Mouse (Mus musculus) embryonic facial prominence, embryonic 15.5 days (tissue): ENCODE measurements around the gene Mgll. TPM values are rescaled to one million over a fixed set of nuclear protein-coding genes. Genes with fewer than 3 reads are reported as not detected.

Experiments used
- ATAC-seq: fragments of 200-750 bp; cut with Nextera tagmentation; 2 replicates; pipeline ENCODE4 v1.8.0; 2017; ENCODE audit warnings: low read depth, moderate TSS enrichment; ENCODE audit not compliant: insufficient number of reproducible peaks, low FRiP score, low TSS enrichment
- H3K27ac ChIP-seq: fragments of 300-500 bp; sonication (generic); replicated peaks from 2 replicates; pipeline ENCODE4 v1.5.1; 2015; ENCODE audit warnings: mild to moderate bottlenecking, inconsistent platforms
- H3K27me3 ChIP-seq: fragments of 300-500 bp; sonication (generic); 2 replicates; pipeline ENCODE4 v1.6.1; 2015; ENCODE audit warnings: inconsistent platforms
- H3K36me3 ChIP-seq: fragments of 300-500 bp; sonication (generic); 2 replicates; pipeline ENCODE4 v1.6.1; 2015; ENCODE audit warnings: mild to moderate bottlenecking, inconsistent platforms
- H3K4me1 ChIP-seq: fragments of 300-500 bp; sonication (generic); 2 replicates; pipeline ENCODE4 v1.6.1; 2015; ENCODE audit warnings: inconsistent platforms
- H3K4me2 ChIP-seq: fragments of 300-500 bp; sonication (generic); replicated peaks from 2 replicates; pipeline ENCODE4 v1.6.1; 2015; ENCODE audit warnings: mild to moderate bottlenecking, inconsistent platforms
- H3K4me3 ChIP-seq: fragments of 300-500 bp; sonication (generic); replicated peaks from 2 replicates; pipeline ENCODE4 v1.5.1; 2015; ENCODE audit warnings: mild to moderate bottlenecking, inconsistent platforms
- H3K9ac ChIP-seq: fragments of 300-500 bp; sonication (generic); 2 replicates; pipeline ENCODE4 v1.6.1; 2015; ENCODE audit warnings: inconsistent platforms
- H3K9me3 ChIP-seq: fragments of 300-500 bp; sonication (generic); replicated peaks from 2 replicates; pipeline ENCODE4 v1.6.1; 2016; ENCODE audit warnings: inconsistent platforms
- WGBS: fragments of 180-500 bp; shearing (Covaris S2); methylation state at CpG from one replicate; pipeline ENCODE4 v1.1.7; 2015; 5-methylcytosine and 5-hydroxymethylcytosine counted together
- polyA plus RNA-seq: library from polyadenylated mRNA; unstranded; fragments of >200 nt; fragmentation: Nextera tagmentation; extraction: Ambion mirVana; gene quantifications from 2 replicates; pipeline ENCODE4 v1.2.1, GENCODE M21; 2015

Gene Mgll
- polyA plus RNA-seq, 1 experiment from 2014 or later, result 28.7 TPM

DNA sequence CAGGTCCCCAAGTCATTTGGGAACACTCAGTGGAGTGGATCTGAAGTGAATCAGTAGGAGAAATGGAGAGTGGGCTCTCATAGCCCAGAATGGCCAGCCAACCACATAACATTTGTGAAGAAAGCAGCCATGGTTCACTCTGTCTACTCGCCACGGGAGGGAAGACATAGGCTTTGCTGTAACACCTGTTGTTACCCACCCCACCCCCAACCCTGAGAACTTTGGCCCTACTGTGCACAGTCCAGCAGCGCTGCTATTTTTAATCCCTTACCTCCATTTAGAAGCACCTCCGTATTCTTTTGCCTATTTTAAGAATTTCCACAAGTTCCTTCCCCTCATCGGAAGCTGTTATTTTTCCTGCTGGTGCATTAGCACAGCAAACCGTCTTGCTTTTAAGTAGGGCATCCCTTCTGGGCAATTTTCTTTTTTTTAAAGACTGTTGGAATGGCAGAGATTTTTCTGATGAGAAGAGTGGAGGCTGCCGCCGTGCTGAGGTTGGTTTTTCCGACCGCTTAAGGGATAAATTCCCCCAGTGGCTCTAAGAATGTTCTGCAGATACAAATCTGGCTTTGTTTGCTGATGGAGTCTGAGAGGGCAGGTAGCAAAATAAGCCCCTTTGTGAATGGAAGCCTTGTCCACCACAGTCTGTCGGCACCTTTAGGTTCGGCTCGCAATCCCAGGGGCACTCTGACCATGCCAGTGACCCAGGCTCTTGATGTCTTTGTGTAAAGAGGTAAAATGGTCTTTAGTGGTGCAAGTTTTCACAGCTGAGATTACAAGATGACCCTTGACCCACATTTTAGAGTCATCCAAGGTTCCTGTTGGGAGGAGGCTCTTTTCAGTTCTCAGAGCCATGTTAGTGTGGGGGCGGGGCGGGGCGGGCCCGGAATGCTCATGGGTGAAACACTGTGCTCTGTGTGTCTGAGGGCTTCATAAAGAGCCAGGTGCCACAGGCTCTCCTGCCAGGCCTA lies 8.7 kb downstream of the Mgll start:
- Histone ChIP-seq H3K36me3 (no peaks in the 10 kb centered on the region), H3K4me3 (no peak overlapping the region), H3K9me3 (no peaks in the 10 kb centered on the region), H3K27me3 (no peaks in the 10 kb centered on the region), H3K27ac (no peak overlapping the region), H3K9ac (no peak overlapping the region), H3K4me1 (peaks cover 37% of the 10 kb centered on the region), H3K4me2 (no peak overlapping the region)
- WGBS, result 28% methylated on average over 17 of the region's 17 CpGs
- ATAC-seq, result no peak

DNA sequence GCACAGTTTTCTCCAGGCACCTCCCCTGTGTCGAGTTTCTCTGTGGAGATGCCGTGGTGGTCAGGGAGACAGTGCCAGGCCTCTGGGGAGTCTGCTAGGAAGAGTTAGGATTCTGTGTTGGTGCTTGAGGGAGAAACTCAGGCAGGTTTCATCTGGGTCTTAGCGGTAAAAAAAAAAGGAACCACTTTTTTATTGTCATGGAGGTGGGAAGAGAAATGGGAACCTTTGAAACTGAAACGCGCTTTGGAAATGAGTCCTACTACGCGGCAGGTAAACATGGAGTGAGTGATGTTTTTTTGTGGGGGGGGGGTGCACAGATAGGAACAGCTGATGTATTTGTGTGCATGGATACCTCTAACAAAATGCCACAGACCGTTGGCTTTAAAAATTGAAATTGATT lies 12.1 kb downstream of the Mgll start:
- no peak overlapping the region for H3K4me3 ChIP-seq
- WGBS, result 78% methylated on average over 8 of the region's 8 CpGs
- no peak overlapping the region for H3K9ac ChIP-seq
- H3K4me1 ChIP-seq, result peaks cover 37% of the 10 kb centered on the region
- no peak for ATAC-seq
- H3K27me3 ChIP-seq, result no peaks in the 10 kb centered on the region
- no peak overlapping the region for H3K4me2 ChIP-seq
- H3K36me3 ChIP-seq, result no peaks in the 10 kb centered on the region
- H3K27ac ChIP-seq, result peak overlapping the region; percentile 25; the same call in 1 of the 2 replicates
- no peaks in the 10 kb centered on the region for H3K9me3 ChIP-seq

DNA sequence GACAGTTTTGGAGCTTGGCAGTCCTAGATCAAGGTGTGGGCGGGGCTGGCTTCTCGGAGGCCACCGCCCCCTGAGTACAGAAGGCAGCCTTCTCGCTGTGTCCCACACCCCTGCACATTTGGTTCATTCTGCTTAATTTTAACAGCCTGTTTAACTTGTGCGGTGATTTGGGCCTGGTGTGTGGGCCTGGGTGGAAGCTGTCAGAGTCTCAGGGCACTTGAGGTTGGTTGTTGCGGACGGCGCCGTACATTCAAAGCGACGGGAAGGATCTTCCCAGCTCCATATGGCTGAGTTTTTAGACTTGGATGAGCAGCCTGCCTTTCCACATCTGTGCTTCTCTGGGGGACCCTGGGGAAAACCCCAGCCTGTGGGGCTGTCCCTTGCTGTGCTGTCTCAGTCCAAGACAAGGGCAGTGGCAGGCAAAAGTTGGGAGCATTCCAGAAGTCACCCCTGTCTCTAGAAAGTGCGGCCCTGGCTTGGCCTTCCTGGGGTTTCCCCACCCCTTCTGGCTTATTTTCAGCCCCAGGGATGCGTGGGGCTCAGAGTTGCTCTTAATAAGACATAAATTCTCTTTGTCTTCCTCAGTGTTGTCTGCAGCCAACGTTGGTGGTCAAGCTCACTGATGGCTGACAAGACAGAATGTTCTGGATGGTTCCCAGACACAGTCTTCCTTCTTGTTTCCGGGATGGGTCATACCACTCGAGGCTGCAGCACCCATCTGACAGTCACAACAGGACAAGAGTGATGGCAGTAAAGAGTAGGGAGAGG lies 12.7 kb downstream of the Mgll start:
- Histone ChIP-seq H3K4me2 (no peak overlapping the region), H3K9me3 (no peaks in the 10 kb centered on the region), H3K9ac (no peak overlapping the region), H3K27ac (peak overlapping the region; percentile 25), H3K36me3 (no peaks in the 10 kb centered on the region), H3K27me3 (no peaks in the 10 kb centered on the region), H3K4me3 (no peak overlapping the region), H3K4me1 (peaks cover 43% of the 10 kb centered on the region)
- WGBS, result 46% methylated on average over 16 of the region's 16 CpGs
- 0 out of 2 replicates have a peak, but pooled peaks have one; percentile 41 for ATAC-seq

DNA sequence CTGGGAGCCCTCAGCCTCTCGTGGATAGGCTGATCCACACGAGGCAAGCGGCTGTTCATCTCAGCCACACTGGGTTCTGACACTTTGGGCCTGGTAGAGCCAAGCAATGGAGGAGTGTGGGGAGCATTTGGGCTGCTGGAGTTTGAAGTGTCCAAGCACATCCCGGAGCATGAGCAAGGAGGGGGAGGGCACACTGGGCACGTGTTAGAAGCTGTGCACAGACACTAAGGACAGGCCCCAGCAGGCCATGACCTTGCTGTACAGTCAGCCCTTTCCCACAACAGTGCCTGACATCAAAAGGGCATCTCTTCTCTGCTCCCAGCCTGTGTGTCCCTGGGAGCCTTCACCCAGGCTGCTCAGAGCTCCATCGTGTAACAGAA lies 13.3 kb downstream of the Mgll start:
- Histone ChIP-seq H3K27ac (peak overlapping the region; percentile 25; the same call in 1 of the 2 replicates), H3K4me1 (peaks cover 43% of the 10 kb centered on the region), H3K9me3 (no peaks in the 10 kb centered on the region), H3K4me3 (no peak overlapping the region), H3K36me3 (no peaks in the 10 kb centered on the region), H3K9ac (no peak overlapping the region), H3K4me2 (no peak overlapping the region), H3K27me3 (no peaks in the 10 kb centered on the region)
- 74% methylated on average over 6 of the region's 6 CpGs for WGBS
- ATAC-seq, result no peak

DNA sequence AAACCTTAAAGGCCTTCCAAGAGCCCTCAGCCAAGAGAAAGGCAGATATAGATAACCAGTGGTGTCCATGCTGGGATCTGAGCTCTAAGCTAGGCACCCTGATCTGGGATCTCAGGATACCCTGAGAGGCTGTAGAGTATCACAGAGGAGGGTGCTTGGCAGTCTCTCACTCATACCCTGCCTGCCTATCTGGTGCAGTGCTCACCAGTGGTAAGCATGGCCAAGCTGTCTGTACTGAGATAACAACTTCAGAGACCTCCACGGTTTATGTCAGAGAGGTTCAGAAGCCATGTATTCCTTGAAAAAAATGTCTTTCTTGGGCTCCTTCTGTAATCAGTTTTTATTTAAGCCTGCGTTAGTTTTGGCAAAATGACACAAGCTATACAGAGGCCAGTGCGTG lies 16.8 kb downstream of the Mgll start:
- no peak overlapping the region for H3K4me3 ChIP-seq
- H3K4me1 ChIP-seq, result peaks cover 44% of the 10 kb centered on the region
- no peak overlapping the region for H3K4me2 ChIP-seq
- H3K27ac ChIP-seq, result no peak overlapping the region
- no peak overlapping the region for H3K9ac ChIP-seq
- H3K36me3 ChIP-seq, result no peaks in the 10 kb centered on the region
- no peak for ATAC-seq
- no peaks in the 10 kb centered on the region for H3K27me3 ChIP-seq
- H3K9me3 ChIP-seq, result no peaks in the 10 kb centered on the region
- 80% methylated on average over 3 of the region's 3 CpGs for WGBS

GRCm38 (mm10) chr6:88741791-88742190 lies 17.6 kb downstream of the Mgll start:
- H3K4me3 ChIP-seq, result no peak overlapping the region
- no peak overlapping the region for H3K9ac ChIP-seq
- no peaks in the 10 kb centered on the region for H3K36me3 ChIP-seq
- no peaks in the 10 kb centered on the region for H3K9me3 ChIP-seq
- peak overlapping the region; percentile 11; the same call in 1 of the 2 replicates for H3K27ac ChIP-seq
- ATAC-seq, result no peak
- no peaks in the 10 kb centered on the region for H3K27me3 ChIP-seq
- no peak overlapping the region for H3K4me2 ChIP-seq
- H3K4me1 ChIP-seq, result peaks cover 37% of the 10 kb centered on the region
- WGBS, result 71% methylated on average over 3 of the region's 3 CpGs

DNA sequence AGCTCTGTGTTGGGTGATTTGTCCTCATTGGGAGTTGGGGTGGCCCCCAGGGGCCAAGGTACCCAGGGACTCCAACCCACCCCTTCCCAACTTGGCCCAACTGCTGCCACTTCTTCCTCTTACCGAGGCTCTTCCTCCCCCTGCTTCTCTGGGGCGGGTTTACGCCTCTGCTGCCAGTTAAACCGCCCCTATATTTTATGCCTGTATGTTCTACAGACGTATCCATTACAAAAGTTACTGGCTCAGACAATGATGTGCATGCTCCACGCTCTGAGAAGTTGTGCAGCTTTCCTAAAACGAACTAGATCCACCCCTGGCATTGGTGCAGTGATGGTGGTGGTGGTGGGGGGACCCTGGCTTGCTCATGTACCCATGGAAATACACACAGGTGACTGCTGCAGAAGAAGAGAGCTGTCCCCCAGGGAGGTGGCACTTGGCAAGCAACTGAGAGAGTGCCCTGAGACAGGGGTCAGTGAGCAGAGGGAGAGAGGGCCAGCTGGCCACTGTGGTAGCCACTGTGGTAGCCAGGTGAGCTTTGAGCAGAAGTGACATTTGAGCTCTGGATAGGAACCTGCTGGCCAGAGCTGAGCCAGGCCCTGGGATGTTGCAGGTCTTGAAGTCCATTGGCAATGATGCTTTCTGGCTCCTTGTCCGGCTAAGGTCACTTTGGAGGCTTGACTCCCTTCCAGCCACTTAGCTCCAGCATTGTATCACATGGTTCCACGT lies 18.2 kb downstream of the Mgll start:
- Histone ChIP-seq H3K4me3 (no peak overlapping the region), H3K27ac (peak overlapping the region; percentile 11; the same call in 1 of the 2 replicates), H3K9ac (no peak overlapping the region), H3K4me1 (peaks cover 30% of the 10 kb centered on the region), H3K36me3 (no peaks in the 10 kb centered on the region), H3K4me2 (no peak overlapping the region), H3K27me3 (no peaks in the 10 kb centered on the region), H3K9me3 (no peaks in the 10 kb centered on the region)
- WGBS, result 58% methylated on average over 9 of the region's 9 CpGs
- ATAC-seq, result no peak

- H3K27ac ChIP-seq, result no peak overlapping the region
- H3K4me2 ChIP-seq, result no peak overlapping the region
- H3K36me3 ChIP-seq, result no peaks in the 10 kb centered on the region
- peaks cover 27% of the 10 kb centered on the region for H3K4me1 ChIP-seq
- H3K9ac ChIP-seq, result no peak overlapping the region
- H3K9me3 ChIP-seq, result no peaks in the 10 kb centered on the region
- H3K4me3 ChIP-seq, result no peak overlapping the region
- WGBS, result 56% methylated on average over 14 of the region's 14 CpGs
- no peaks in the 10 kb centered on the region for H3K27me3 ChIP-seq
- no peak for ATAC-seq
Observed at GRCm38 (mm10) chr6:88743601-88744291, 19.5 kb downstream of the Mgll start.

DNA sequence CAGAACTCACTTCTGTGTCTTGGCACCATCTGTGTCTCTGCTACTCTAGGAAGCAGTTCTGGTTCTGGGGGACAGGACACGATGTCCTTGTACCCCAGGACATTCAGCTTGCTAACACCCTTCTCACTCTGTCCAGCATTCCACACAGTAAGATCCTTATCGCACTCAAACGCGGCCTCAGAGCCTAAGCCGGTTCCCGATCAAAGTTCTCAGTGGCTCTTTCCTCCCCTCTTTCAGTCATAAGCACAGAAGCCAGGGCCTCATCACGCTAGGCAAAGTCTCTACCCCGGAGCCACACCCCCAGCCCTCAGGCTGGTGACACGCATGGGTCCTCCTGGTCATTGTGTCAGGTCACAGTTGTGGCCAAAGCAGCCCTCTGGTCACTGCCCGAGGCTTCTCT lies 20.8 kb downstream of the Mgll start:
- no peak overlapping the region for H3K27ac ChIP-seq
- no peaks in the 10 kb centered on the region for H3K9me3 ChIP-seq
- no peaks in the 10 kb centered on the region for H3K36me3 ChIP-seq
- H3K4me1 ChIP-seq, result peaks cover 27% of the 10 kb centered on the region
- H3K4me3 ChIP-seq, result no peak overlapping the region
- 86% methylated on average over 10 of the region's 10 CpGs for WGBS
- H3K9ac ChIP-seq, result no peak overlapping the region
- H3K4me2 ChIP-seq, result no peak overlapping the region
- no peaks in the 10 kb centered on the region for H3K27me3 ChIP-seq
- no peak for ATAC-seq

DNA sequence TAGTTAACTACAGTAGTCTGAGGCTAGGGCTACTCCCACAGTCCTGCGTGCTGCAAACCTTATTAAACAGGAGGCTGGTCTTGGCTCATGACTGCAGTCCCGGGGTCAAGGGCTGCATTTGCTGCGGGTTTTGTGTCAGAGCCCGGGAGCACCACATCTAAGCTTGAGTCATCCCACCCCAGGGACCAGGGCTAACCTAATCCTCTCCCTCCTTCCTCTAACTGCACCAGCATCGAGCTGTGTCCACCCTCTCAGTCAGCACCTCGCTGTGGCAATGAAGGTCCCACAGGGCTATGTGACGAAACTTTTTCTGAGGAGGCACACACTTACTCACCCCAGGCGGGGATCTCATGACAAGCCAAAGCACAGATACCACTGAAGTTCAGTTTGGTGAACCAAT lies 22.1 kb downstream of the Mgll start:
- H3K9ac ChIP-seq, result no peak overlapping the region
- no peak for ATAC-seq
- WGBS, result 82% methylated on average over 8 of the region's 8 CpGs

More for the DNA sequence above, 22.1 kb downstream of the Mgll start:
- no peaks in the 10 kb centered on the region for H3K36me3 ChIP-seq
- H3K27me3 ChIP-seq, result no peaks in the 10 kb centered on the region
- no peak overlapping the region for H3K27ac ChIP-seq
- H3K9me3 ChIP-seq, result no peaks in the 10 kb centered on the region
- peaks cover 24% of the 10 kb centered on the region for H3K4me1 ChIP-seq
- no peak overlapping the region for H3K4me2 ChIP-seq
- no peak overlapping the region for H3K4me3 ChIP-seq
